Mouse (Mus musculus): ENCODE measurements at regions not wholly inside any gene's neighbourhood (a gene's known extent, or its start where the extent isn't known, plus 50 kb on each side); places are given as distances from the start of the nearest gene placed in this dataset.

DNA sequence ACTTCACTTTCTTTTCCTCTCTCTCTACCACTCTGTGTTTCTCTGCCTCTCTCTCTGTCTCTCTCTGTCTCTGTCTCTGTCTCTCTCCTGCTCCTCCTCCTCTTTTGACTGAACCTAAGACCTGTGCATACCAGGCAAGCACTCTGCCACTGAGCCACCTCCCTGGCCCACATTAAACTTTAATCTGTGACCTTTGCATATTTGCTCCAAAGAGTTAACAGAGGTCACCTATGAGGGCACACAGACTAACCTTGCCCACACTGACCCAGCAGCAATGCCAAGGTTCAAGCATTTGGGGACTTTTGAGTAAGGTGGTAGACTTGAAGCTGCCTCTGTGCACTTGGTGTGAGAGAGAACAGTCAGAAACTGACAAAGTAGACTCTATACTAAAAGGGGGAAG is 123.4 kb upstream of the Tmem45b start:
- intact Hi-C loops (cut with DNase I) = no loop called here
- no peak for DNase-seq

- intact Hi-C loops (cut with DNase I) = no loop called here
- no peak for DNase-seq
These were observed 119.7 kb upstream of the Tmem45b start for GRCm38 (mm10) chr9:31583983-31584382.

GRCm38 (mm10) chr9:31582947-31583346 is 118.7 kb upstream of the Tmem45b start:
- peak; percentile 6 to 13 for DNase-seq
- intact Hi-C loops (cut with DNase I) = no loop called here

DNA sequence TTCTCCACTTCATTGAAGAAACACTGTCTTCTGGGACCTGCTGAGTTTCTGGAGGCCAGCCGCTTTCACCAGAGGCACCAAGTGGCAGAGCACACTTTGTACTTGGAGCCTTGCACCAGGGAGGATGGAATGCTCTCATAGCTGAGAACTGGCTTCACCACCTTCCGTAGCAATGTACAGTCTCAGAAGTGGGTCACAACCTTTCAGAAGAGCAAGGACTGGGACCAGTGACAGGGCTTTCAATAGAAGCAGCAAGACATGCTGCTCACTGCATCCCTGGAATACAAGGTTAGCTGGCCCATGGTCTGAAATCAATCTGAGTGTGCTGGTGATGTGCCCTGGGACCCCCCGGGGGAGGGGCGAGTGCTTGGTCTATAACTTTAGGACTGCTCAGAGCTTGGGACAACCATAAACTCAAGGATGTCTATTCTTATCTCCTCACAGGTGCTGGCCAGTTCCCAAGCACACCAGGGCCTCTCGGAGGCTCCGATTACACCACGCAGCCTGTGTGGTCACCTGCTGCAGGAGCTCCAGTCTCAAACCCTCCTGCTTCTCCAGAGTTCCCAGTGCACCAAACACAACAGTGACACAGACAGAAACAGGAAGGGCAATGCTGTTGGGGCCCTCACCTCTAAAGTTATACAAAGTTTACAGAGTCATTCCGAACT is 114.4 kb upstream of the Tmem45b start:
- DNase-seq = no peak

GRCm38 (mm10) chr9:31577066-31577465 is 112.8 kb upstream of the Tmem45b start:
- peak in 1 of 2 experiments; percentile 24 for DNase-seq
- intact Hi-C loops (cut with DNase I) = no loop called here

More for the DNA sequence above, 114.4 kb upstream of the Tmem45b start:
- intact Hi-C loops (cut with DNase I) = no loop called here

DNA sequence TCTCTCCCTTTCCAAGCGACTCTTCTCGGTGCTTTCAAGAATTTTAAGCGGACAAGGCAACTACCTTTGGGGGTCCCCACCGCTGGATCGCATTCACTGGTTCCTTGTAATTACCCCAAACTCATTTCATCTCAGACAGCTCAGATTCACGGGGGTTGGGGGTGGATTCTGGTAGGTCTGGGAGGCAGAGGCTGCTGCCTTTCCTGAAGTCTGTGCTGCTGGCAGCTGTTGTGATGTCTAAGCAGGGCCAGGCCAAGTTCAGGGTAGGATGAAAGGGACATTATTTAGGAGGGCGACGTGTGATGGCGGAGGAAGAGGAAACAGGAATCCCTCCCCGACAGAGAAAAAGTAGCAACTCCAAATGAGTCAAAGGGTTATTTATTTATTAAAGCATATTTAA is 102.8 kb upstream of the Tmem45b start:
- intact Hi-C loops (cut with DNase I) = no loop called here
- no peak for DNase-seq

DNA sequence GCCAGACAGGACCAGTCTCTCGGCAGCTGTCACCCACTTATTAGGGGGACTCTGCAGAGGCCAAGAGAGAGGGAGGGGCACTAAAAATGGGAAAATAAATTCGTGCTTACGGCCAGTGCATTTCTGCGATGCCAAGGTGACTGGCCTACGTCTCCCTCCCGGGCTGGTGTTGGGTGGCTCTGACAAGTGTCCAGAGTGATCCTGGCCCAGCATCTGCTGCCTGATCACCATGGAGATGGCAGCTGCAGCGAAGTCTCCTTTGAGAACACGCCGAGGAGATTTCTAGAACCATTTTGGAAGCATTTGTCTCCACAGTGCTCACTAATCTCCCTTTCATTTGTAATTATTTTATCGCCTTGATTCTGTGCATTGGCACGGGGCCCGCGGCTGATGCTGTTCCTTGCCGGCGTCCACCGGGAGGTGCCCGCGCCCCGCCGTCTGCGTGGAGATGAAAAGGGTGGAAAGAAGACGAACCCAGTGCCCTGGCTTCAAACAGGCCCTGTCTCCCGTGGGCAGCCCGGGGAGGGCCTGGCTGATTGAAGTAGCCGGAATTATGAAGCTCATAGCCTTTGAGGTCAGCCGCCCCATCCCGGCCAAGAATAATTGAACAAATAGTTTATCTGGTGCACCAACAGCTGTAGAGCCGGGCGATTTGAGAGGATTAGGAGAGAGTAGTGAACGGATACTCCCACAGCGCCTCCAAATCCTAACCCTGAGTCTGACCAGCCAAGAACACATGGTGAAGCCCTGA is 102.2 kb upstream of the Tmem45b start:
- DNase-seq = peak; percentile 31 to 40
- intact Hi-C loops (cut with DNase I) = no loop called here

DNA sequence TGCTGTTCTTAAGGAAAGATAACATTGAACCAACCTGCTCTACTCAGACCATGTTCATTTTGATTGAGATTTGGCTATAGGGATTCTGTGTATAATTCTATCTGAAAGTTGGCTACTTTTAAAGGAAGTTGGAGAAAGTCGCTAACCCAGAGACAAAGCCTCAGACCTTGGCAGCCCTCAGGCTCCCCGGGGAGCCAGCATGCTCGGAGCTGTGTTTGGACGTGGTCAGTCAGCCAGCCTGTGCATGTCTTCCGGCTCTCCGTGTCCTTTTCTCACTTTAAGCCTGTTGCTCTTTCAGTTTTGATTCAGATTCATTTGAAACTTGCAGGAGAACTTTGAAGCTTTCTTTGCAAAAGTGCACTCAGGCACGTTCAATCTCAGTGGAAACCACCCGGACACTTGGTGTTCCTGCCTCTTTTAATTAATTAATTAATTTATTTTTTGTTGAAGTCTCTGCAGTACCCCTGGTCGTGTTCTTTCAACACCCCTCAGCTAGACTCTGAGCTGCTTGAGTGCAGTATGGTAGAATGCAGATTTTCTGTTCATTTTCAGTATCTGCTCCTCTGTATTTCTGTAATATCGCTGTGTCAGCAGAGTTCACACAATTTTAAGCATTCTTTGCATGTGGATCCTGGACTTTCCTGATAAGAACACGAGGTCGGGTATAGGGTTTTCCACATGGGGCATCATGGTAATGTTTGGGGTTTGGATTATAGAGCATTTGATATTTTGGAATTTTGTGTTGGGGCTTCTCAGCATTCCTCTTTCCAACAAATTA is 100.9 kb upstream of the Tmem45b start:
- intact Hi-C loops (cut with DNase I) = loop anchor here (5.0 kb wide), 1 partner anchor 347 kb away; the partner anchor contains the start of gene Barx2

GRCm38 (mm10) chr9:31563541-31563940 is 99.3 kb upstream of the Tmem45b start:
- no peak for DNase-seq
- intact Hi-C loops (cut with DNase I) = loop anchor here (5.0 kb wide), 1 partner anchor 349 kb away; the partner anchor contains the start of gene Barx2

More for the DNA sequence above, 100.9 kb upstream of the Tmem45b start:
- DNase-seq = peak; percentile 74 to 82

DNA sequence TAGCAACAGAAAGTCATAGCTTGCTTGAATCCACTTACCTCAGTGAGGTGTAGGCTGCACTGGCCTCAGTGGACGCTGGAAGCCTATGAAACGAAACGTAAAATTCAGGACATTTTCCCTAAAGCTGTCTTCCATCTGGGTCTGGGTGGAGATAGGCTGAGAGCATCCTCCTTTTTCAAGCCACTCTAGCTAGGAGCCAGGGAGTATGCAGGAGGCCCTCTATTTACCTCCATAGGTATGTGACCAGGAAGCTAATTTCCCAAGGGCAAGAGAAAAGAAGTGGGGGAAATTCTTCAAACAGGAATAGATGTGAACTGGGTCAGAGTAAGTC is 95.9 kb upstream of the Tmem45b start:
- intact Hi-C loops (cut with DNase I) = loop anchor here (5.0 kb wide), 1 partner anchor 352 kb away; the partner anchor contains the start of gene Barx2
- DNase-seq = no peak

DNA sequence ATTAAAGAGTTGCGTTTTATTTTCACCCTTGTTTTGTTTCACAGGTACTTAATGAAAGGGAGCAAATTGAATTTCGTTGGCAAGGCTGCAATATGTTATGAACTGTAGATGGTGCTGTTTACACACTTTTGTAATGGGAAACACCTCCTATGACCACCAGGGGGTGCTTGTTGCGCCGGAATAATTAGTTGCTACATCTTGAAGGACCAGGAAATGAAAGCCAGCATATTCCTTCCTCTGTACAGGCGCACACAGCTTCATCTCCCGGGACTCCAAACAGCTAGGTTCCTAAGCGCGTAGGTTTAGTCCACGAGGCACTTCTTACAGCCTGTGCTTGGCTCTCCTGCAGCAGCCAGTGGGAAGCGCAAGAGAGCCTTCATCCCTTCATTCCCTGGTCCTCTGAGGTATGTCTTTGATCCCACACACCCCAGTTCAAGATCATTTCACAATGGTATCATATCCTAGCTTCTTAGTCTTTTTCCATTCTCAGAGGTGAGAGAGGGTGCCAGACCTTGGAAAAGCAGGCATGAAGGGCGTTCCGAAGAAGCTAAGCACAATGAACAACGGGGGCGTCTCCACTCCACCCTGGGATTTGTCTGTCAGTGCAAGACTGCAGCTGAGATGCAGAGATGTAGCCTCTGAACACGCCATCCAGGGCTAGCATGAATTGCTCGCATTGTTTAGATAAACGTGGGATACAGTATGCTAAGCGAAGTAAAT is 95.4 kb upstream of the Tmem45b start:
- intact Hi-C loops (cut with DNase I) = loop anchor here (1.0 to 5.0 kb wide), 3 partner anchors 353 to 599 kb away; partner anchors contain the start of gene Barx2
- DNase-seq = peak; percentile 79 to 85

DNA sequence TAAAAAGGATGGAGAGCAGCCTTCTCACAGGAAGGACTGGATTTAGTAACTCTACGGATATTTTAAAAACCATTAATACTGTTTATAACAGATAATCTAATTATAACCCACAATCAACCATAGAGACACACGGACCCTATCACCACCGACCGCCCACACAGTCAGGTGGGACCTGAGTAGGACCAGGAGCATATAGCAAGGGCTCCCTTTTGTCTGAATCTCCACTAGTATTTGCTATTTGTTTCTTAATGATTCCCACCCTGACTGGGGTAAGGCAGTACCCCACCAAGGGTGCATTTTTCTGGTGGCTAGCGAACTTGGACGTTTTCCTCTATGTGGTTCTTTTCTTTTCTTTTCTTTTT is 79.4 kb upstream of the Tmem45b start:
- DNase-seq = no peak
- intact Hi-C loops (cut with DNase I) = loop anchor here (2.0 kb wide), 1 partner anchor 139 kb away; no protein-coding TSS in a partner anchor

DNA sequence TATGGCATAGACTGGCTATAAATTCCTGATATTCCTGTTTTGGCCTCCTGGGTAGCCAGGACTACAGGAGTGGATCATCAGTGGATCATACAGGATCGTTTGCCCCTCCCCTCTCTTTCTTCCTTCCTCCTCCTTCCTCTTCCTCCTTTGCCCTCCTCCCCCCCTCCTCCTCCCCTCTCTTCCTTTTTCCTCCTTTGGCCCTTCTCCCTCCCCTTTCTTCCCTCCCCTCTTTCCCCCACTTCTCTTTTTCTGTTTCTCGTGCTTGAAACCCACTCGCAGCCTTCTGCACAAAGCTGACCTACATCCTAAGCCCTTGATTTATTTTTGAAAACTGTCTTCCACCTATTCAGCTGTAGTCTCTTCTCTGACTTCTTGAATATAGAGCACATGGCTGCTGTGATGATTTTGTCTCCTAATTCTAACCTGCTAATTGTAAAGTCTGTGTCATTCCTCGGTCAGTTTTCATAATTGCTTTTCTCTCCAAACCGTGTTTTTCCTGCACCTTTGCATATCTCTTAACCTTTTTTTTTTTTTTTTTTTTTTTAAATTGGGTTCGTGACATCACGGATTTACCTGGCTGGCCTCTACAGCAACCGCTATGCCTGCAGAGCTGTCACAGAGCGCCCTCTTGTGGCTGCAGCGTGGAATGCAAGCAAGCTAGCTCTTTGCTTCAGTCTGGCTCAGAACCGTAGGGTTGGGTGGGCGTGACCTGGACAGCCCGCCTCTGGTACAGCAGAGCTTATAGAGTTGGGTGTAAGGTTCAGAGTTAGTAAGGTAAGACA is 78.8 kb upstream of the Tmem45b start:
- intact Hi-C loops (cut with DNase I) = loop anchor here (2.0 kb wide), 1 partner anchor 138 kb away; no protein-coding TSS in a partner anchor

DNA sequence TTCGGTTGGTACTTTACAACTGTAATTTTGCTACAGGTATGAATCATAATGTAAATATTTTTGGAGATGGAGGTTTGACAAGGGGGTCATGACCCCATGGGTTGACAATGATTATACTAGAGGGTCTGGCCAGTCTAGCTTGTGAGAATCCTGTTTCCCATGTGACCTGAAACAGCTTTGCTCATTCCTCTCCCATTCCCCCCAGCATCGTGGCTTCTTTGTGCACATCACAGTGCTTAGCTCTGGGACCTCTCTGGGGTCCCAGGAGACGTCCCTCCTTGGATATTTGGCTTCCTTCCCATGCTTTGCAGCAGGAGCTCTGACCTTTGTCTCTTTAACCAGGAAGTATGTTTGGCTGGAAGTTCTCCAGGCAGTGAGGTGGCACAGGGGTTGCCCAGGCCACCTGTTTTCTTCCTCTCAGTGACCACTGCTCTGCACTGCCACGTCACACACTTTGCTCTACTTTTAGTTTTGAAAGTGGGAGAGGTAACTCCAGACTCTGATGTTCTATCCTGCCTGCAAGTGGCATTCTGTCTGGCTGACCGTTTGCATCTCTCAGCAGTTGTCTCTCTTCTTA is 77.4 kb upstream of the Tmem45b start:
- intact Hi-C loops (cut with DNase I) = loop anchor here (2.0 kb wide), 1 partner anchor 137 kb away; no protein-coding TSS in a partner anchor
- DNase-seq = no peak

More for the DNA sequence above, 78.8 kb upstream of the Tmem45b start:
- DNase-seq = peak; percentile 81 to 87

DNA sequence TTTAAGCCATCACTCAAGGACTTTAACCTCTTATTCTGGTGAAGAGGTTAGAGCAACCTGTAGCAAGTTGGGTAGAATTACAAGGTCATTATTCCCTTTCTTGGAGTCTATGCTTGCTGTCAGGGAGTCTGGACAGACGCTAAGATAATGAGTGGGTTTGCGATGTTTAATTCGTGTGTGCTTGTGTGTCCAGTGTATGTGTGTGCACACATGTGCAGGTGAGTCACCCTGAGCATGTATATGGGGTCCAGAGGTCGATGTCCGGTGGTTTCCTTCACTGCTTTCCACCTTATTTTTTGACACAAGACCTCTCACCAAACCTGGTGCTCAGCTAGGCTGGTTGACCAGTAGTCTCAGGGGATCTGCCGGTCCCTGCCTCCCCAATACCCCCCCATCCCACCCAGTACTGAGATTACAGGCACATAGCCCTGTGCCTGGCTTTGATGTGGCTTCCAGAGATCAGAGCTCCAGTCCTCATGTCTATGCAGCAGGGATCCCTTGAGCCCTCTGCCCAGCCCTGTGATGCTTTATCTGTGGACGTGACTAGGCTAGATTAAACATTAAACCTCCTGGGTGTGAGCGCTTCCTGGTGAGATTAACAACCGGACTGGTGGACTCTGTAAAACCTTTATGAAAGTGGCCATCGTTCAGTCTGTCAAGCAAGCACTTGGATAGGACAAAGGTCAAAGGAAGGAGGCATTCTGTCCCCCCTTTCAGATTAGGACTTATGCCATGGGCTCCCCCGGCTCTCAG is 74.4 kb upstream of the Tmem45b start:
- no peak for DNase-seq
- intact Hi-C loops (cut with DNase I) = no loop called here

DNA sequence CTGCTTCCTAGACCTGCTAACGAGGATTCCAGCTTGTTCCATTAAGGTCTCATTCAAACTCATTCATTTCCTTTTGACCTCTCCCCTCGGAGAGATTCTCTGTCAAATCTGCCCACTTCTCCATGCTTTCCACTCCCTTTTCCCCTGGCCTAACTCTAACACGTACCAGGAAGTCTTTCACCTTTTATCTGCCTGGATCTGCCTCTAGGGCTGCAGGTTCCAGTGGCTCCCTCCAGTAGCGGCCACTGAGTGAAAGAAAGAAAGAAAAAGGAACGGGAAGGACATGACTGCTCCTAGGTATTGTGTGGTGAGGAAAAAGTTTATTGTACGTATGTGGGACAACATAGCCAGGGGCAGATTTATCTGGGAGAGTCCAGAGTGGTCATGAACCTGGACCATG is 64.8 kb upstream of the Tmem45b start:
- intact Hi-C loops (cut with DNase I) = no loop called here
- no peak for DNase-seq

- intact Hi-C loops (cut with DNase I) = no loop called here
- no peak for DNase-seq
These were observed 63.0 kb upstream of the Tmem45b start for GRCm38 (mm10) chr9:31527216-31527615.

Data from heart, postnatal 10 days (tissue).